Mouse (Mus musculus): ENCODE measurements around the gene Rfc2.

DNA sequence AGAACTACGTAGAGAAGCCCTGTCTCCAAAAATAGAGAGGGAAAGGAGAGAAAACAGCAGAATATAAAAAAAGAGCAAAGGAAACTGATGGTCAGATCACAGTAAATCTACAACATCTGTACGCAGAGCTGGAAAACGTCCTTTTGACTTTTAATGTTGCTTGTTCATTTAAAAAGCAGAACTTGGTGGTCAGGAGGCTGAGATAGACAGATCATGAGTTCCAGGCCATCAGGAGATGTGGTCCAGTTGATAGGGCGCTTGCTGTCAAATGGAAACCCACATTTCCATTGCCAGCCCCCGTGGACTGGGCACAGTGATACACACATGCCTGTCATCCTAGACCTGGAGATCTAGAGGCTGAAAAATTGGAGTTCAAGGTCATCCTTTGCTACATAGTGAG is 3.6 kb downstream of the Rfc2 start:
- TF ChIP-seq CTCF (IDR thresholded peaks at IDR 0.05; ENCODE audit: borderline replicate concordance, control insufficient read depth, extremely low read depth, insufficient read depth, low read length, poor library complexity) (no peak), POLR2A (IDR thresholded peaks at IDR 0.05; ENCODE audit: control insufficient read depth, extremely low read depth, insufficient read depth, low read length, poor library complexity) (no peak)
